Mouse (Mus musculus) heart, embryonic 15.5 days (tissue): Measurements from ENCODE around the gene Zfp319. TPM values are rescaled to one million over a fixed set of nuclear protein-coding genes. Genes with fewer than 3 reads are reported as not detected.
A peak's percentile ranks its signal among the peaks of the same experiment; 100 is the strongest.

Experiments
- ATAC-seq: fragments of 200-750 bp; cut with Nextera tagmentation; replicated peaks from 2 replicates; pipeline ENCODE4 v1.8.0; 2017; ENCODE audit warnings: low read depth, moderate TSS enrichment; ENCODE audit not compliant: insufficient number of reproducible peaks, insufficient read depth, low FRiP score
- H3K27ac ChIP-seq: fragments of 300-500 bp; sonication (generic); 2 replicates; pipeline ENCODE4 v1.5.1; 2015; ENCODE audit warnings: mild to moderate bottlenecking, inconsistent platforms
- H3K27me3 ChIP-seq: fragments of 300-500 bp; sonication (generic); 2 replicates; pipeline ENCODE4 v1.6.1; 2015; ENCODE audit warnings: inconsistent platforms
- H3K36me3 ChIP-seq: fragments of 300-500 bp; sonication (generic); 2 replicates; pipeline ENCODE4 v1.6.1; 2015; ENCODE audit warnings: mild to moderate bottlenecking, inconsistent platforms
- H3K4me1 ChIP-seq: fragments of 300-500 bp; sonication (generic); replicated peaks from 2 replicates; pipeline ENCODE4 v1.6.1; 2015; ENCODE audit warnings: inconsistent platforms
- H3K4me2 ChIP-seq: fragments of 300-500 bp; sonication (generic); 2 replicates; pipeline ENCODE4 v1.6.1; 2015; ENCODE audit warnings: inconsistent platforms, mild to moderate bottlenecking, moderate library complexity
- H3K4me3 ChIP-seq: fragments of 300-500 bp; sonication (generic); 2 replicates; pipeline ENCODE4 v1.5.1; 2015; ENCODE audit warnings: mild to moderate bottlenecking, inconsistent platforms
- H3K9ac ChIP-seq: fragments of 300-500 bp; sonication (generic); 2 replicates; pipeline ENCODE4 v1.6.1; 2015; ENCODE audit warnings: mild to moderate bottlenecking, inconsistent platforms
- H3K9me3 ChIP-seq: fragments of 300-500 bp; sonication (generic); replicated peaks from 2 replicates; pipeline ENCODE4 v1.6.1; 2016; ENCODE audit warnings: inconsistent platforms
- WGBS: fragments of 180-500 bp; shearing (Covaris S2); methylation state at CpG from one replicate; pipeline ENCODE4 v1.1.7; 2015; ENCODE audit warnings: mixed read lengths; 5-methylcytosine and 5-hydroxymethylcytosine counted together
- polyA plus RNA-seq: library from polyadenylated mRNA; unstranded; fragments of >200 nt; fragmentation: Nextera tagmentation; extraction: Ambion mirVana; gene quantifications from 2 replicates; pipeline ENCODE4 v1.2.1, GENCODE M21; 2015

The Zfp319 gene
- polyA plus RNA-seq, 1 experiment from 2014 or later, result 4.9 TPM

DNA sequence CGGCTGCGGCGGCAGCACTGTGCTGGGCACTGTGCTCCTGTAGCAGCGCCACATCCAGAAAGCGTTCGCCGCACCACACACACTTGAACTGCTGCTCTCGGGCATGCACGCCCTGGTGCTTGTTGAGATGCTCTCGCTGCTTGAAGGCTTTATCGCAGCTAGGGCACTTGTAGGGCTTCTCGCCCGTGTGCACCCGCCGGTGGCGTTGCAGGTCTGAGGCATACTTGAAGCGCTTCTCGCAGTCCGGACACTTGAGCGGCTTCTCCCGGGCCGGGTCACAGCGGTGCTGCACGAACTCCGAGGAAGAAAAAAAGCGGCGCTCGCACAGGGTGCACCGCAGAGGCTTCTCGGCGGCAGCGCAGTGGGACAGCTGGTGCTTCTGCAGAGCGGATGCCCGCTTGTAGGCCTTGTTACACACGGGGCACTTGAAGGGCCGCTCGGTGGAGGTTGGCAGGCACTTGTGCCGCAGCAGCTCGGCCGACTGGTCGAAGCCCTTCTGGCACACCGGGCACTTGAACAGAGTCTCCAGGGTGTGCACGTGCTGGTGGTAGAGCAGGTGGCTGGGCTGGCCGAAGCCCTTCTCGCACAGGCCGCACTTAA is 3.8 kb downstream of the Zfp319 start:
- ATAC-seq, result no peak
- Histone ChIP-seq H3K27ac (no peak overlapping the region), H3K27me3 (no peaks in the 10 kb centered on the region), H3K9ac (no peak overlapping the region), H3K9me3 (no peaks in the 10 kb centered on the region), H3K4me1 (peaks cover 44% of the 10 kb centered on the region), H3K36me3 (peaks cover 45% of the 10 kb centered on the region), H3K4me3 (no peak overlapping the region), H3K4me2 (no peak overlapping the region)
- WGBS, result 85% methylated on average over 46 of the region's 46 CpGs

DNA sequence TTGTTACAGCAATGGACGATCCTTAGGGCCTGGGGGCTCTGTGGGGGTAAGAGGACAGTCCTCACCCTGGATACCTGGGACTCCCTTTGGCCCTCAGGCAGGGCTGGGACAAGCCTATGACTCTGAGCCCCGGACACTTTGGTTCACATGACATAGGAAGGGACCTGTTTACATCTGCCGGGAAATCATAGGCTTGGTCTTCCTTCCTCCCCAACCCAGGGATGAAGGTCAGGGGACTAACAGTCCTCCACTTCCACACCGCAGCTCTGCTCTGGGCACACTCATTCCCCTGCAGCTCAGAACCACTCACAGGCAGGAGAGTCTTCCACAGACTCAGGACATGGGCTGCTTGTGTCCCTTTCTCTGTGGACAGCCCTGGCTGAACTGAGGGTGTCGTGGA is 4.9 kb downstream of the Zfp319 start:
- no peaks in the 10 kb centered on the region for H3K27me3 ChIP-seq
- H3K36me3 ChIP-seq, result peaks cover 45% of the 10 kb centered on the region
- H3K4me2 ChIP-seq, result no peak overlapping the region
- ATAC-seq, result no peak
- WGBS, result 76% methylated on average over 5 of the region's 5 CpGs
- H3K9me3 ChIP-seq, result no peaks in the 10 kb centered on the region
- no peak overlapping the region for H3K4me3 ChIP-seq
- H3K9ac ChIP-seq, result no peak overlapping the region
- H3K4me1 ChIP-seq, result peaks cover 42% of the 10 kb centered on the region
- no peak overlapping the region for H3K27ac ChIP-seq

DNA sequence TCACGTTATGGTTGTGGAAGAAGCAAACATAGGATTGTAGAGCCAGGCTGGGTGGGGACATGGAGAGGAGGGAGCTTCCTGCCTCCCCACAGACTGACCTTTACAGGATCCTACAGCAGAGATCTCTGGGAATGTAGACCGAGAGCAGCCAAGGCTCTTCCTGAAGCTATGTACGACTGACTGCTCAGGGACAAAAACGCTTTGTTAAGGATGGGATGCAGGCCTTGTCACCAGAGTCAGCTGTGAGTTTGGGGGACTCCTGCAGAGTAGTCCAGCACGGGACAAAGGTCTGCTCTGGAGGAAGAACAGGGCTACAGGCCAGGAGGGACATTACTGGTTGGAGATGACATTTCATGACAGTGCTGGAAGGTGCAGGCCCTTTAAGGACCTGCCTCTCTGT is 7.1 kb downstream of the Zfp319 start:
- Histone ChIP-seq H3K27ac (no peak overlapping the region), H3K9me3 (no peaks in the 10 kb centered on the region), H3K4me3 (no peak overlapping the region), H3K9ac (no peak overlapping the region), H3K27me3 (peaks cover 5% of the 10 kb centered on the region), H3K4me2 (no peak overlapping the region), H3K4me1 (peaks cover 43% of the 10 kb centered on the region), H3K36me3 (peaks cover 45% of the 10 kb centered on the region)
- no peak for ATAC-seq
- 47% methylated on average over 5 of the region's 5 CpGs for WGBS

DNA sequence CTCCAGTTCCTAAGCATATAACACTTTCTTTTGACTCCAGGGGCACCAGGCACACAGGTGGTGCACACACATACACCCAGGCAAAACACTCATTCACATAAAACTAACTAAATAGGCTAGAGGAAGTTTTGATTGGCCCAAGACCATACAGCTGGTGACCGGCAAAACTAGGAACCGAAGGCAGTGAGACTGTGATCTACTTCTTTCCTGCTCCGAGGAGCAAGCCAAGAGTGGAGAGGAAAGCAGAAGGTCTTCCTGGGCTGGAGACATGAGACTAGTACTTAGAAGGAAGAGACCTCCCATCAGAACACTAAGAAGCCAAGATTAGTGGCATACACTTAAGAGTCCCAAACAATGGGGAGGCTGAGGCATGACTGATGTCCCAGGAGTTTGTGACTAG is 8.5 kb downstream of the Zfp319 start:
- no peak overlapping the region for H3K27ac ChIP-seq
- H3K36me3 ChIP-seq, result peaks cover 32% of the 10 kb centered on the region
- peaks cover 9% of the 10 kb centered on the region for H3K27me3 ChIP-seq
- no peaks in the 10 kb centered on the region for H3K9me3 ChIP-seq
- WGBS, result 63% methylated on average over 3 of the region's 3 CpGs
- H3K9ac ChIP-seq, result no peak overlapping the region
- no peak overlapping the region for H3K4me3 ChIP-seq
- H3K4me2 ChIP-seq, result no peak overlapping the region
- no peak for ATAC-seq
- H3K4me1 ChIP-seq, result peaks cover 42% of the 10 kb centered on the region

DNA sequence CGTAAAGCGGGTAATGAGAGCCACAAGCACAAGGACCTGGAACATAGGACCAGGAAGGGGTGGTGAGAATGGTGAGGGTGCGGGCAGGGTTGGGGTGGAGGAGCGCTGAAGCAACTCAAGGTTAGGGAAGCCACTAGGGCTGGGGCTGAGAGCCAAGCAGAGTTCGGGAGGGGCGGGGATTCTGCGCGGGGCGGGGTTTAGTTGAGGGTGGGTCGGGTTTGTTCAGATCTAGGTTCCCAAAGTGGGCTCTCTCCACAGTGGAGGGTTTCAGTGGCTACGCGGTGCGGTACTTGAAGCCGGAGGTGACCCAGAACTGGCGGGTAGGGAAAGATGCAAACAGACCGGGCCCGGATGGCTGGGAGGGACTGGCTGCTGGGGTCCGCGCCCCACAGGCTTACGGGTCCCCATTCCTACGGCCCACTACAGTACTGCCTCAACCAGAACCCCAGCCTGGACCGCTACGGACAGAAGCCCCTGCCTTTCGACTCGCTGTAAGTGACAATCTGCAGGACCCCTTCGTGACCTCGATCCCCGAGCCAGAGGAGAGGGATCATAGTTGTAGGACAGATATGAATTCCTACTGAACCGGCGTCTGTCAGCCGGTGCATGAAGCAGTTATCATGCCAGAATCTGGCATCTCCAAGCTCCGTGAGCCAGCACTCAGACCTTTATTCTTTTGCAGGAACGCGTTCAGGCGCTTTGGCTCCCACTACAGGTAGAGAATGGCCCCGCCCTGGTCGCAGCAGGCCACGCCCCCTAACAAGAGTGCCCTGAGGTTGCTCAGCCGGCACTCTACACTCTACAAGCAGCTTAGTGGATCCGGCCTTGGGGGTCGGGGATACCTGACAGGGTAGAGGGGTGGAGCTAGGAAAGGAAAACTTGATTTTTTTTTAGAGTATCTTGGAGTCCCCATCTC is 11.3 kb downstream of the Zfp319 start:
- Histone ChIP-seq H3K4me2 (peak overlapping the region; percentile 96), H3K9ac (peak overlapping the region; percentile 54), H3K36me3 (peaks cover 5% of the 10 kb centered on the region; the same call in 1 of the 2 replicates), H3K27me3 (peaks cover 9% of the 10 kb centered on the region), H3K4me3 (peak overlapping the region; percentile 55), H3K4me1 (peaks cover 31% of the 10 kb centered on the region), H3K9me3 (no peaks in the 10 kb centered on the region), H3K27ac (no peak overlapping the region; the same call in 1 of the 2 replicates)
- ATAC-seq, result peak; percentile 60
- 3% methylated on average over 41 of the region's 41 CpGs for WGBS

DNA sequence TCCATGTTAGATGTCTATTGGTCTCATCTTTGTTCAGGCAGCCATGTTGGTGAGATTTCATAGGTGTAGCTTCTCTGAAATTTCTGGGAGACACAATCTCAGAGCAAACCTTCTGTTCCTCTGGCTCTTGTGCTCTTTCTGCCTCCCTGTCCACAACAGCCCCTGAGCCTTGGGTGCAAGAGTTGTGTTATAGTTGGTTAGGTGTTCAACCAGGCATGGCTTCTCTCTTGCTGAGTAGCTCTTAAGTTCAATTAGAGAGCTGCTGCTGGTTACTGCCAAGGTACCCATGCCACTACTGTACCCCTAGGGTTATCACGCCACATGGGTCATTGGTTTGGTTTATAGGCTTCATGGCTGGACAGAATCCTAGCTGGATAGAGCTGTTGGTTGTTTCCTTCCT is 16.4 kb downstream of the Zfp319 start:
- Histone ChIP-seq H3K36me3 (no peaks in the 10 kb centered on the region), H3K9me3 (no peaks in the 10 kb centered on the region), H3K4me3 (no peak overlapping the region), H3K27ac (no peak overlapping the region), H3K4me2 (no peak overlapping the region), H3K9ac (no peak overlapping the region), H3K4me1 (peaks cover 6% of the 10 kb centered on the region), H3K27me3 (peaks cover 9% of the 10 kb centered on the region)
- ATAC-seq, result no peak
- WGBS, result 94% methylated on average over 1 of the region's 1 CpGs

DNA sequence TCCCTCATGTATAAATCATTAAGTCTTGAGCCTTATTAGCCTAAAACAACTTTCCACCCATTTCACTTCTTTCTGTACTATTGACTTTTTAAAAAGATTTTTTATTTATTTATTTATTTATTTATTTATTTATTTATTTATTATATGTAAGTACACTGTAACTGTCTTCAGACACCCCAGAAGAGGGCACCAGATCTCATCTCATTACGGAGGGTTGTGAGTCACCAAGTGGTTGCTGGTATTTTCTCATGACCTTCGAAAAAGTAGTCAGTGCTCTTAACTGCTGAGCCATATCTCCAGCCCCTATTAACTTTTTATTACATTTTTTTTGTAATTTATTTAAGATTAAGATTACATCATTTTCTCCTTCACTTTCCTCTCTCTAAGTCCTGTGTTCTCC is 17.0 kb downstream of the Zfp319 start:
- no peaks in the 10 kb centered on the region for H3K36me3 ChIP-seq
- 59% methylated on average over 2 of the region's 2 CpGs for WGBS
- no peaks in the 10 kb centered on the region for H3K9me3 ChIP-seq
- ATAC-seq, result no peak
- no peak overlapping the region for H3K4me2 ChIP-seq
- H3K27me3 ChIP-seq, result peaks cover 5% of the 10 kb centered on the region
- H3K9ac ChIP-seq, result no peak overlapping the region
- H3K4me1 ChIP-seq, result no peaks in the 10 kb centered on the region; the same call in 1 of the 2 replicates
- H3K27ac ChIP-seq, result no peak overlapping the region
- H3K4me3 ChIP-seq, result no peak overlapping the region

DNA sequence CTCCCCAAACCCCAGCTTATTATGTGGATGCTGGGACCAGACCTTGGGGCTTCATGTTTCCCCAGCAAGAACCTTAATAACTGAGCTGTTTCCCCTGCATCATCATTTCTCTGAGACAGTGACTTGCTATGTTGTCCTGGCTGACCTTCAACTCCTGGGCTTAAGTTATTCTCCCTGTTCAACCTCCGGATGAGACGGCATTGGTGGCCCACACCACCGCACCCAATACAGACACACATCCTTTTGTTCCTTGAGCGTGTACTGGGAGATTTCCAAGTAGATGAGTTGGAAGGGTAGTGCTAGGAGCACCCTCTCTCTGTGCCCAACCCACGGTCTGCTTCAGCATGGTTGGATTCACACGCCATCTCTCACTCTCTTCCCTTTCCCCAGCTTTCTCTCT is 17.9 kb downstream of the Zfp319 start:
- Histone ChIP-seq H3K9me3 (no peaks in the 10 kb centered on the region), H3K36me3 (no peaks in the 10 kb centered on the region), H3K27ac (no peak overlapping the region), H3K9ac (no peak overlapping the region), H3K4me1 (peaks cover 5% of the 10 kb centered on the region), H3K4me3 (no peak overlapping the region), H3K27me3 (no peaks in the 10 kb centered on the region; the same call in 1 of the 2 replicates), H3K4me2 (no peak overlapping the region)
- no peak for ATAC-seq
- WGBS, result 81% methylated on average over 6 of the region's 6 CpGs

DNA sequence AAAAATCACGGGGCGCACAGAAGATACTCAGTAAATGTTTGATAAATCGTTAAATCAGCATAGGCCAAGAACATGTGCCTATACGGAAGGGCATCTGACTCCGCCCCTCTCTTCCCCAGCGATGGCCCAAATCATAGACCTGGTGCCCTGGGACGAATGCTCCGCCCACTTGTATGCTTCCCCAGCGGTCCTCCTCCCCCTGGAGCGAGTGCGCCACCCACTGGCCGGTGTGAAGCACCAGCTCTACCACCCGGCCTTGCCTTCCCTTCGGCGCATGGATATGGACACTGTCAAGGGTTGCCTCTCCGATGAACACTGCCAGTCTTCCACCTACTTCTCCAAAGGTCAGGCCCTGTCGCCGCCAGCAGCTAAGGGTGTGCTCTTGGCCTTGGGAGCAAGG is 18.9 kb downstream of the Zfp319 start:
- Histone ChIP-seq H3K4me3 (no peak overlapping the region), H3K36me3 (no peaks in the 10 kb centered on the region), H3K9me3 (no peaks in the 10 kb centered on the region), H3K4me1 (peaks cover 5% of the 10 kb centered on the region), H3K9ac (no peak overlapping the region), H3K27me3 (no peaks in the 10 kb centered on the region), H3K4me2 (no peak overlapping the region), H3K27ac (no peak overlapping the region)
- WGBS, result 65% methylated on average over 18 of the region's 18 CpGs
- no peak for ATAC-seq

DNA sequence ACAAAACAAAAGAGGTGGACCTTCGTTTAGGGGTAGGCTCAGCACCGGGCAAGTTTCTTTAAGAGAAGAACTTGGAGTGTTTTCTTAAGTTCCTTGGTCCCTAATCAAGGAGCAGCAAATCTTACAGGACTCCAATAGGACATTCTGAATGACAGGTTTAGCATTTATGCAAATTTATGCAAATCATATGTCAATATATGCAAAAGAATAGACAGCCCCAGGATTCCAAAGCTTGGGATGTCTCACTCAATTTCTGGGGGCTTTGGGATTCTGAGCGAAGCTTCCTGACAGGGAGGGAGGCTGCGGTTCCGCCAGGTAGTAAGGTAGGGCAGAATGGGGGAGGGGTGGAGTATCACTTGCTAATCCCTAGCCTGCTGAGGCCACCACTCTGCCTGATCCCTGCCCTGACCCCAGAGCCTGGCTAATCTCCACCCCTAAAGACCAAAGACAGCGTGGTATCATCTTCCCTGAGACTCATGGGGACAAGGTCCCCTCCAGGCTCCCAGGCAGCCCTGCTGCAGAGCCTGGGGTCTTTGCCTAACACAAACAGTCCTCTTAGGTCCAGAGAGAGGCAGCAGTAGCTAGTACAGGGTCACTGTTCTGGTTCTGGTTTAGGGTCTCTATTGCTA is 21.3 kb downstream of the Zfp319 start, which contains the start of gene Tepp:
Gene Tepp, plus strand, starts transcription at position 225 of the 629 bp plus-strand sequence.
- Histone ChIP-seq H3K36me3 (no peaks in the 10 kb centered on the region), H3K4me1 (peaks cover 5% of the 10 kb centered on the region), H3K27ac (no peak within 1 kb of the TSS), H3K9ac (no peak within 1 kb of the TSS), H3K4me3 (no peak within 1 kb of the TSS), H3K9me3 (no peaks in the 10 kb centered on the region), H3K27me3 (no peaks in the 10 kb centered on the region), H3K4me2 (no peak within 1 kb of the TSS)
- ATAC-seq, result no peak
- WGBS, result 42% methylated on average over 6 of the region's 6 CpGs

DNA sequence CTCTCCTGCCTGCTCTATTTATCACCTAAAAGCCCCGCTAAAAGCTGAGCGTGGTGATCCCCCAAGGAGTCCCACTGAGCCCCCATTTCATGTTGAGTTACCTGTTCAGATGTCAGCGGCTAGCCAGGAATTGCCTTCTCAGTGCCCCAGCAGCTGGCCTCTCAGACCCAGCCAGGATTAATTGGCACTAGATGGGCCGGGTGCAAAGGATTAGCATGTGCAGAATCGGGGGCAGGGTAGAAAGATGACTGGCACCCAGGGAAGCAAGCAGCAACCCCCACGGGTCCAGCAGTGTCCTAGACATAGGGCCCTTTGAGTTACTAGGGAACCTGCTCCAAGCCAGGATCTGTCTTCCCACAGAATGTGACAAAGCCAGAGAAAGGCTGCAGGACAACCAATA is 25.3 kb downstream of the Zfp319 start, which contains the start of gene Cngb1:
Gene Cngb1, minus strand, starts transcription at position 155 of the 400 bp plus-strand sequence.
- Histone ChIP-seq H3K36me3 (no peaks in the 10 kb centered on the region), H3K27ac (no peak within 1 kb of the TSS), H3K4me1 (peaks cover 10% of the 10 kb centered on the region), H3K4me3 (no peak within 1 kb of the TSS), H3K9me3 (no peaks in the 10 kb centered on the region), H3K27me3 (no peaks in the 10 kb centered on the region), H3K4me2 (no peak within 1 kb of the TSS), H3K9ac (no peak within 1 kb of the TSS)
- ATAC-seq, result no peak
- 44% methylated on average over 6 of the region's 6 CpGs for WGBS
